Mouse (Mus musculus): ENCODE data around the gene Ms4a4c.

GRCm38 (mm10) chr19:11414084-11414483 is 9.5 kb downstream of the Ms4a4c start:
- TF ChIP-seq CTCF (IDR thresholded peaks at IDR 0.05; ENCODE audit: borderline replicate concordance, insufficient read depth, low read length): no peak
- TF ChIP-seq POLR2A (IDR thresholded peaks at IDR 0.05; ENCODE audit: low read depth, low read length): no peak
